Mouse (Mus musculus) CH12.LX (cell line): ENCODE measurements around the gene Dntt. TPM values are rescaled to one million over a fixed set of nuclear protein-coding genes. Genes with fewer than 3 reads are reported as not detected.

Source experiments
- DNase-seq: peaks from one replicate; pipeline ENCODE4 v3.0.0-alpha.2; 2013; ENCODE audit errors: extremely low read depth
- H3K27ac ChIP-seq: 2 replicates; pipeline ENCODE4 v1.5.1; 2012; ENCODE audit warnings: low read depth, mild to moderate bottlenecking, control low read depth, moderate library complexity; ENCODE audit not compliant: insufficient read depth
- H3K27me3 ChIP-seq: replicated peaks from 2 replicates; pipeline ENCODE3; 2012; ENCODE audit warnings: inconsistent platforms
- H3K36me3 ChIP-seq, 2 experiments: replicated peaks in 1 of 2; 2 replicates each; pipeline versions ENCODE3 to v1.6.1; 2012; ENCODE audit warnings: inconsistent platforms in 1 of 2, low read length in 1 of 2, mild to moderate bottlenecking in 1 of 2, mixed read lengths in 1 of 2, moderate library complexity in 1 of 2; ENCODE audit not compliant: control insufficient read depth in 1 of 2, insufficient read depth in 1 of 2
- H3K4me1 ChIP-seq, 2 experiments: 2 replicates each; pipeline ENCODE4 v1.6.1; 2012; ENCODE audit warnings: inconsistent platforms in 1 of 2, moderate library complexity in 1 of 2; ENCODE audit not compliant: insufficient read depth in 2 of 2, control insufficient read depth in 1 of 2
- H3K4me2 ChIP-seq: 2 replicates; pipeline ENCODE4 v1.6.1; 2012; ENCODE audit warnings: low read depth, mild to moderate bottlenecking, control low read depth; ENCODE audit not compliant: poor library complexity, insufficient read depth, severe bottlenecking
- H3K4me3 ChIP-seq, 3 experiments: fragments of 150-350 bp in 1 of 3; sonication (generic) in 1 of 3; replicated peaks in 1 of 3; 2 replicates each; pipeline versions ENCODE3 to v1.5.1; 2011 to 2012; ENCODE audit warnings: low read depth in 2 of 3, low read length in 2 of 3, mild to moderate bottlenecking in 2 of 3, moderate library complexity in 2 of 3, control low read depth in 1 of 3, improper control_type of control experiment in 1 of 3, inconsistent platforms in 1 of 3, mixed read lengths in 1 of 3; ENCODE audit not compliant: poor library complexity in 1 of 3
- H3K79me2 ChIP-seq: replicated peaks from 2 replicates; pipeline ENCODE4 v1.6.1; 2012; ENCODE audit warnings: mild to moderate bottlenecking, moderate library complexity; ENCODE audit not compliant: control insufficient read depth, poor library complexity, insufficient read depth, severe bottlenecking; ENCODE audit errors: extremely low read depth
- H3K9ac ChIP-seq: 2 replicates; pipeline ENCODE4 v1.6.1; 2012; ENCODE audit warnings: low read depth, mild to moderate bottlenecking, control low read depth, moderate library complexity; ENCODE audit not compliant: insufficient read depth
- H3K9me3 ChIP-seq: replicated peaks from 2 replicates; pipeline ENCODE3; 2012; ENCODE audit warnings: low read length, inconsistent platforms, mixed read lengths
- CTCF ChIP-seq, 2 experiments: IDR thresholded peaks in 1 of 2; conservative IDR thresholded peaks in 1 of 2; 2 replicates each; pipeline ENCODE4 v1.5.1; 2011 to 2012; ENCODE audit warnings: low read depth in 2 of 2, low read length in 2 of 2, improper control_type of control experiment in 1 of 2, inconsistent platforms in 1 of 2, mild to moderate bottlenecking in 1 of 2, moderate library complexity in 1 of 2
- EP300 ChIP-seq: IDR thresholded peaks from 2 replicates; pipeline ENCODE4 v1.6.1; 2011; ENCODE audit warnings: low read length, improper control_type of control experiment
- ETS1 ChIP-seq: conservative IDR thresholded peaks from 2 replicates; pipeline ENCODE4 v1.6.1; 2012; ENCODE audit warnings: low read depth, mild to moderate bottlenecking, inconsistent platforms, low read length, improper control_type of control experiment, moderate library complexity
- GABPA ChIP-seq: IDR thresholded peaks from 2 replicates; pipeline ENCODE4 v1.6.1; 2012; ENCODE audit warnings: low read depth, low read length, improper control_type of control experiment, inconsistent platforms; ENCODE audit not compliant: insufficient replicate concordance
- IRF4 ChIP-seq: IDR thresholded peaks from 2 replicates; pipeline ENCODE4 v1.6.1; 2014; ENCODE audit warnings: low read depth, mild to moderate bottlenecking, inconsistent platforms, low read length, improper control_type of control experiment
- JUND ChIP-seq: conservative IDR thresholded peaks from 2 replicates; pipeline ENCODE4 v1.6.1; 2011; ENCODE audit warnings: low read depth, low read length, improper control_type of control experiment
- MYC ChIP-seq: IDR thresholded peaks from 2 replicates; pipeline ENCODE4 v1.6.1; 2011; ENCODE audit warnings: low read depth, mild to moderate bottlenecking, improper control_type of control experiment, low read length
- NRF1 ChIP-seq: IDR thresholded peaks from 2 replicates; pipeline ENCODE4 v1.6.1; 2014; ENCODE audit warnings: low read depth, mild to moderate bottlenecking, inconsistent platforms, low read length, improper control_type of control experiment, moderate library complexity
- PAX5 ChIP-seq: IDR thresholded peaks from 2 replicates; pipeline ENCODE4 v1.6.1; 2012; ENCODE audit warnings: low read length, inconsistent platforms, mixed read lengths
- POLR2A ChIP-seq: IDR thresholded peaks from 2 replicates; pipeline ENCODE4 v1.6.1; 2011; ENCODE audit warnings: low read depth, mild to moderate bottlenecking, improper control_type of control experiment, low read length
- POLR2AphosphoS2 ChIP-seq: IDR thresholded peaks from 2 replicates; pipeline ENCODE4 v1.6.1; 2011; ENCODE audit warnings: low read depth, low read length, improper control_type of control experiment
- TCF12 ChIP-seq: IDR thresholded peaks from 2 replicates; pipeline ENCODE4 v1.6.1; 2014; ENCODE audit warnings: low read depth, mild to moderate bottlenecking, inconsistent platforms, low read length, improper control_type of control experiment
- UBTF ChIP-seq: IDR thresholded peaks from 2 replicates; pipeline ENCODE4 v1.6.1; 2012; ENCODE audit warnings: low read depth, mild to moderate bottlenecking, inconsistent platforms, low read length, improper control_type of control experiment, moderate library complexity
- USF1 ChIP-seq: IDR thresholded peaks from 2 replicates; pipeline ENCODE4 v1.6.1; 2014; ENCODE audit warnings: low read depth, mild to moderate bottlenecking, inconsistent platforms, low read length, improper control_type of control experiment
- USF2 ChIP-seq: conservative IDR thresholded peaks from 2 replicates; pipeline ENCODE4 v1.6.1; 2011; ENCODE audit warnings: low read depth, low read length, improper control_type of control experiment
- ZKSCAN1 ChIP-seq: IDR thresholded peaks from 2 replicates; pipeline ENCODE4 v1.6.1; 2012; ENCODE audit warnings: low read depth, inconsistent platforms, low read length, improper control_type of control experiment, borderline replicate concordance
- ZMIZ1 ChIP-seq: IDR thresholded peaks from 2 replicates; pipeline ENCODE4 v1.6.1; 2012; ENCODE audit warnings: low read depth, mild to moderate bottlenecking, inconsistent platforms, low read length, improper control_type of control experiment
- ZNF384 ChIP-seq: IDR thresholded peaks from 2 replicates; pipeline ENCODE4 v1.6.1; 2012; ENCODE audit warnings: low read depth, low read length, improper control_type of control experiment, inconsistent platforms
- dilution Hi-C: fragments of 300-500 bp; cut with MboI; formaldehyde crosslinking; loops from 2 replicates; pipeline ENCODE4 v1.14.3; 2020; ENCODE audit warnings: low sequenced_read_pairs; ENCODE audit not compliant: extremely low pct_unique_long_range_greater_than_20kb, extremely low pct_ligation_motif_present
- in situ Hi-C: fragments of 300-500 bp; cut with MboI; formaldehyde crosslinking; loops from 3 replicates; pipeline ENCODE4 v1.14.3; 2019; ENCODE audit warnings: low sequenced_read_pairs, low pct_ligation_motif_present, low pct_unique_long_range_greater_than_20kb, mixed read lengths
- polyA plus RNA-seq: library from polyadenylated mRNA; unstranded; fragments of >175 nt; gene quantifications from 2 replicates; pipeline ENCODE4 v1.2.1, GENCODE M21; 2012; ENCODE audit warnings: low read depth; ENCODE audit not compliant: insufficient read length
- total RNA-seq, 2 experiments: library from RNA; depleted of rRNA; stranded (reverse); fragments of 300-350 nt in 1 of 2; fragments of >200 nt in 1 of 2; gene quantifications; 2 replicates each; pipeline ENCODE4 v1.2.3; 2012 to 2014

Gene Dntt
- total and polyA plus RNA-seq, 3 experiments = 0.13 TPM; not detected in 2

DNA sequence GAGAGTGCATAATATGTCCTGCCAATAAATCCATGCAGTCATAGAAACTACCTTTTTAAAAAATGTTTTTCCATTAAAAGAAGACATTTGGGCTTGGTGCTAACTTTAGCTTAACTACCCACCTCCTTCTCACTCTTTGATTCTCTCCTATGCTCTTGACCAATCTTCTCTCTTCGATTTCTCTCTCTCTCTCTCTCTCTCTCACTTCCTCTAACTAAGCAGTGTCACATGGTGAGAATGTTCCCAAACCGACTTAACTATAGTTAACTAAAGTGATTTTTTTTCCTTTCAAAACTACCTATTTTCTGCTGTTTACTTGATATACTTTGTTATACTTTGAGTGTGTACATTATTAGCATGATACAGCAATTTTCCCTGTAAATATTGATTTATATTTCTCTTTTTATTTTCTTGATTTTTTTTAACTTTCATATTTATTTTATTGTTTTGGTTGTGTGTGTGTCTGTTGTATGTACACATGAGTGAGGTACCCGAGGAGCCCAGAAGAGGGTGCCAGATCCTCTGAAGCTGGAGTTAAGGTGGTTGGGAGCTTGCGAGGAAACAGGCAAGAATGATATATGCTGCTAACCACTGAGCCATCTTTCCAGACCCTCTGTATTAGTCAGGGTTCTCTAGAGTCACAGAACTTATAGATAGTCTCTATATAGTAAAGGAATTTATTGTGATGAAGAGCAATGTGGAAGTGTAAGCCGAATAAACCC is 20.2 kb upstream of the Dntt start:
- H3K4me2 ChIP-seq = no peak overlapping the region
- dilution Hi-C loops = no loop called here

DNA sequence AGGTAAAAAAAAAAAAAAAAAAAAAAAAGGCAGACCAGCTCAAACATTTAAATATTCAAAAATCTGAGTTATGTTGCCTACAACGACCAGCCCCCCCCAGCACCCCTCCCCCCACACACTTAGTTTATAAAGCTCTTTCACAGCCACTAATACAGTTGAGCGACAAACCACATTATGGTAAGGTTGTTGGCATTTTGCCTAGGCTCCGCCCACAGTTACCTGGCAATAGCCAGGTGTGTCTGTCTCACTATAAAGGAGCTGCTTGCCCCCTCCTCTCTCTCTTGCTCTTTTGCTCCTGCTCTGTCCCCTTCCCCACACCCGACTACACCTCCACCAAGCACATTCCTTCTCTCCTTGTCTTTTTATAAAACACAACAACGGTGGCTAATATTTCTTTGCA is 17.4 kb upstream of the Dntt start:
- in situ Hi-C loops = loop anchor here (25.0 kb wide), 1 partner anchor 399 kb away; the partner anchor contains the start of genes Entpd1 and Tctn3
- no peak for DNase-seq

More for the DNA sequence above, 20.2 kb upstream of the Dntt start:
- H3K36me3 ChIP-seq = no peaks in the 10 kb centered on the region
- no peaks in the 10 kb centered on the region for H3K9me3 ChIP-seq
- H3K27me3 ChIP-seq = no peaks in the 10 kb centered on the region
- TF ChIP-seq IRF4 = peak; percentile 72; the same call in 1 of the 2 replicates
- peak; percentile 39; the same call in 1 of the 2 replicates for TF ChIP-seq USF1
- TF ChIP-seq ETS1 = no peak
- TF ChIP-seq CTCF (conservative IDR thresholded peaks at IDR 0.05 in 1 of 2, IDR thresholded peaks at IDR 0.05 in 1 of 2; ENCODE audit: low read depth in 2 of 2, low read length in 2 of 2) = peak in 1 of 2 experiments; percentile 25; a peak in 1 of 4 replicates
- TF ChIP-seq EP300 = peak; percentile 70
- peak; percentile 65; the same call in 1 of the 2 replicates for TF ChIP-seq MYC
- no peak for TF ChIP-seq NRF1
- TF ChIP-seq ZKSCAN1 = no peak
- TF ChIP-seq GABPA = no peak
- TF ChIP-seq PAX5 = no peak
- no peak for TF ChIP-seq TCF12
- TF ChIP-seq ZMIZ1 = no peak
- TF ChIP-seq USF2 = no peak
- TF ChIP-seq UBTF = no peak
- TF ChIP-seq POLR2AphosphoS2 = no peak
- 0 out of 2 replicates have a peak, but pooled peaks have one; percentile 23 for TF ChIP-seq JUND
- TF ChIP-seq, all 38 proteins: peak for 6
- Histone ChIP-seq H3K9ac (no peak overlapping the region), H3K4me3 (no peak overlapping the region), H3K79me2 (no peaks in the 10 kb centered on the region), H3K27ac (no peak overlapping the region), H3K4me1 (peaks cover 15 to 53% of the 10 kb centered on the region in 2 experiments)
- in situ Hi-C loops = loop anchor here (25.0 kb wide), 1 partner anchor 397 kb away; the partner anchor contains the start of genes Entpd1 and Tctn3
- no peak for DNase-seq

More for the DNA sequence above, 17.4 kb upstream of the Dntt start:
- Histone ChIP-seq H3K27me3 (no peaks in the 10 kb centered on the region), H3K36me3 (no peaks in the 10 kb centered on the region), H3K4me2 (peak overlapping the region; percentile 24), H3K79me2 (no peaks in the 10 kb centered on the region), H3K9me3 (no peaks in the 10 kb centered on the region), H3K9ac (no peak overlapping the region), H3K4me1 (peaks cover 16 to 76% of the 10 kb centered on the region in 2 experiments), H3K4me3 (no peak overlapping the region), H3K27ac (no peak overlapping the region)
- TF ChIP-seq POLR2A (no peak), ZNF384 (peak; percentile 78)
- dilution Hi-C loops = no loop called here
